Mouse (Mus musculus) heart, postnatal 0 days (tissue): Measurements from ENCODE around the gene AC131692.1. TPM values are rescaled to one million over a fixed set of nuclear protein-coding genes. Genes with fewer than 3 reads are reported as not detected.

Experiments
- ATAC-seq: fragments of 200-750 bp; cut with Nextera tagmentation; 2 replicates; pipeline ENCODE4 v1.8.0; 2017; ENCODE audit warnings: low read depth, moderate number of reproducible peaks, moderate library complexity; ENCODE audit not compliant: insufficient read depth
- DNase-seq: peaks from one replicate; pipeline ENCODE4 v3.0.0-alpha.2; 2016; ENCODE audit warnings: low spot score
- H3K27ac ChIP-seq: fragments of 300-500 bp; sonication (generic); 2 replicates; pipeline ENCODE4 v1.5.1; 2014; ENCODE audit warnings: low read depth, mild to moderate bottlenecking
- H3K27me3 ChIP-seq: fragments of 300-500 bp; sonication (generic); 2 replicates; pipeline ENCODE4 v1.6.1; 2014; ENCODE audit warnings: low read length, mixed read lengths; ENCODE audit not compliant: control insufficient read depth, insufficient read depth
- H3K36me3 ChIP-seq: fragments of 300-500 bp; sonication (generic); replicated peaks from 2 replicates; pipeline ENCODE4 v1.6.1; 2014; ENCODE audit warnings: low read length, mixed read lengths; ENCODE audit not compliant: control insufficient read depth, insufficient read depth
- H3K4me1 ChIP-seq: fragments of 300-500 bp; sonication (generic); 2 replicates; pipeline ENCODE4 v1.6.1; 2014; ENCODE audit warnings: antibody characterized with exemption; ENCODE audit not compliant: control insufficient read depth, insufficient read depth
- H3K4me2 ChIP-seq: fragments of 300-500 bp; sonication (generic); 2 replicates; pipeline ENCODE4 v1.6.1; 2014; ENCODE audit warnings: low read depth, mild to moderate bottlenecking, low read length, moderate library complexity
- H3K4me3 ChIP-seq: fragments of 300-500 bp; sonication (generic); 2 replicates; pipeline ENCODE4 v1.5.1; 2014; ENCODE audit warnings: low read depth, low read length
- H3K9ac ChIP-seq: fragments of 300-500 bp; sonication (generic); replicated peaks from 2 replicates; pipeline ENCODE4 v1.6.1; 2014; ENCODE audit warnings: low read depth, low read length, mixed read lengths
- H3K9me3 ChIP-seq: fragments of 300-500 bp; sonication (generic); replicated peaks from 2 replicates; pipeline ENCODE4 v1.6.1; 2016; ENCODE audit warnings: low read length; ENCODE audit not compliant: control insufficient read depth
- CTCF ChIP-seq: IDR thresholded peaks from 2 replicates; pipeline ENCODE4 v1.5.1; 2016; ENCODE audit warnings: antibody characterized with exemption, control low read depth, low read depth
- EP300 ChIP-seq: IDR thresholded peaks from 2 replicates; pipeline ENCODE4 v1.6.1; 2016; ENCODE audit warnings: antibody characterized with exemption, low read depth
- WGBS: fragments of 180-500 bp; shearing (Covaris S2); extraction: QIAGEN DNeasy Blood & Tissue Kit; methylation state at CpG from one replicate; pipeline ENCODE4 v1.1.7; 2014; 5-methylcytosine and 5-hydroxymethylcytosine counted together
- microRNA-seq: library from miRNA; unstranded; fragments of <30 nt; microRNA quantifications from one replicate; pipeline ENCODE4, GENCODE M21; 2016
- polyA plus RNA-seq: library from polyadenylated mRNA; unstranded; fragments of >200 nt; fragmentation: Nextera tagmentation; extraction: Ambion mirVana; gene quantifications from 2 replicates; pipeline ENCODE4 v1.2.1, GENCODE M21; 2015
- total RNA-seq: library from RNA; depleted of rRNA; stranded (reverse); fragments of >200 nt; gene quantifications from 2 replicates; pipeline ENCODE4 v1.2.3, GENCODE M21; 2014; ENCODE audit warnings: low replicate concordance; rRNA removed

Gene AC131692.1
- total and polyA plus RNA-seq, 2 experiments from 2014 or later = not detected

- under 1% methylated on average over 67 of the region's 68 CpGs for WGBS
- peak within 1 kb of the TSS; percentile 67 for H3K9ac ChIP-seq
- no peaks in the 10 kb centered on the region for H3K9me3 ChIP-seq
These were observed 46.6 kb downstream of the AC131692.1 start, which contains the start of gene Batf2 for GRCm38 (mm10) chr19:6140678-6141393. Gene Batf2, plus strand, starts transcription at chr19:6140983.

GRCm38 (mm10) chr19:6141394-6141749 is 47.2 kb downstream of the AC131692.1 start, which contains the start of gene Arl2:
Gene Arl2, minus strand, starts transcription at chr19:6141548.
- TF ChIP-seq EP300 (no peak), CTCF (peak; percentile 55)
- peak; percentile 69 for ATAC-seq
- DNase-seq = peak; percentile 84
- H3K9ac ChIP-seq = peak within 1 kb of the TSS; percentile 67
- peak within 1 kb of the TSS; percentile 84 for H3K4me2 ChIP-seq
- WGBS = under 1% methylated on average over 15 of the region's 15 CpGs
- peaks cover 2% of the 10 kb centered on the region; the same call in 1 of the 2 replicates for H3K4me1 ChIP-seq
- H3K27ac ChIP-seq = peak within 1 kb of the TSS; percentile 85
- H3K9me3 ChIP-seq = no peaks in the 10 kb centered on the region
- peaks cover 9% of the 10 kb centered on the region; the same call in 1 of the 2 replicates for H3K36me3 ChIP-seq
- H3K27me3 ChIP-seq = no peaks in the 10 kb centered on the region
- H3K4me3 ChIP-seq = peak within 1 kb of the TSS; percentile 61

More at GRCm38 (mm10) chr19:6140678-6141393, 46.6 kb downstream of the AC131692.1 start, which contains the start of gene Batf2:
- no peaks in the 10 kb centered on the region for H3K27me3 ChIP-seq
- H3K36me3 ChIP-seq = peaks cover 12% of the 10 kb centered on the region; the same call in 1 of the 2 replicates
- DNase-seq = peak; percentile 97
- TF ChIP-seq EP300 (peak; percentile 60; the same call in 1 of the 2 replicates), CTCF (peak; percentile 92)
- peaks cover 2% of the 10 kb centered on the region; the same call in 1 of the 2 replicates for H3K4me1 ChIP-seq
- peak within 1 kb of the TSS; percentile 84 for H3K4me2 ChIP-seq
- ATAC-seq = peak; percentile 95
- H3K4me3 ChIP-seq = peak within 1 kb of the TSS; percentile 61
- peak within 1 kb of the TSS; percentile 85 for H3K27ac ChIP-seq

- no peaks in the 10 kb centered on the region for H3K27me3 ChIP-seq
- no peak for TF ChIP-seq EP300
- TF ChIP-seq CTCF = no peak
- no peak overlapping the region for H3K4me2 ChIP-seq
- no peak overlapping the region for H3K27ac ChIP-seq
- H3K4me1 ChIP-seq = peaks cover under 1% of the 10 kb centered on the region; the same call in 1 of the 2 replicates
- H3K9me3 ChIP-seq = no peaks in the 10 kb centered on the region
- whole genome bisulfite sequencing = 65% methylated on average over 5 of the region's 5 CpGs
- ATAC-seq (no peak), DNase-seq (no peak)
- H3K9ac ChIP-seq = no peak overlapping the region
- H3K4me3 ChIP-seq = no peak overlapping the region
- H3K36me3 ChIP-seq = no peaks in the 10 kb centered on the region
These were observed 50.6 kb downstream of the AC131692.1 start for GRCm38 (mm10) chr19:6144842-6145241.

Small RNA genes within 50 kb of the gene (microRNA-seq; reads per million reads assigned to microRNA genes)
- 1.4 reads per million for gene Mir6988

Other genes with a start within 250 kb of the AC131692.1 start
Only the 30 nearest of the 31 such genes appear.
- gene Frmd8, start 219.1 kb upstream of the AC131692.1 start, total RNA-seq = 29.1 and 53.8 TPM in 2 replicates
- 12.8 and 14.9 TPM in 2 replicates for gene Frmd8, start 219.1 kb upstream of the AC131692.1 start, polyA plus RNA-seq
- 3.1 and 4.8 TPM in 2 replicates for gene Slc25a45, start 216.6 kb upstream of the AC131692.1 start, total RNA-seq
- gene Slc25a45, start 216.6 kb upstream of the AC131692.1 start, polyA plus RNA-seq = 2.8 and 2.9 TPM in 2 replicates
- 0.81 and 3.3 TPM in 2 replicates for gene Tigd3, start 200.3 kb upstream of the AC131692.1 start, total RNA-seq
- 0.85 and 0.91 TPM in 2 replicates for gene Tigd3, start 200.3 kb upstream of the AC131692.1 start, polyA plus RNA-seq
- 57.8 and 91.8 TPM in 2 replicates for gene Dpf2, start 181.4 kb upstream of the AC131692.1 start, total RNA-seq
- gene Dpf2, start 181.4 kb upstream of the AC131692.1 start, polyA plus RNA-seq = 60.5 and 61.4 TPM in 2 replicates
- 15.7 and 17.4 TPM in 2 replicates for gene Cdc42ep2, start 169.6 kb upstream of the AC131692.1 start, total RNA-seq
- gene Cdc42ep2, start 169.6 kb upstream of the AC131692.1 start, polyA plus RNA-seq = 8.8 and 9.5 TPM in 2 replicates
- gene Pola2, start 130.2 kb upstream of the AC131692.1 start, total RNA-seq = 44.7 and 64.3 TPM in 2 replicates
- gene Pola2, start 130.2 kb upstream of the AC131692.1 start, polyA plus RNA-seq = 32.7 and 34.1 TPM in 2 replicates
- not detected in 2 replicates for gene Slc22a20, start 108.3 kb upstream of the AC131692.1 start, total RNA-seq
- gene Slc22a20, start 108.3 kb upstream of the AC131692.1 start, polyA plus RNA-seq = not detected in 2 replicates
- gene Capn1, start 78.5 kb upstream of the AC131692.1 start, total RNA-seq = 18.9 and 19.3 TPM in 2 replicates
- gene Capn1, start 78.5 kb upstream of the AC131692.1 start, polyA plus RNA-seq = 4.9 and 5.3 TPM in 2 replicates
- 12.0 and 16.0 TPM in 2 replicates for gene Syvn1, start 47.8 kb upstream of the AC131692.1 start, total RNA-seq
- gene Syvn1, start 47.8 kb upstream of the AC131692.1 start, polyA plus RNA-seq = 9.2 and 10.2 TPM in 2 replicates
- 18.7 and 37.1 TPM in 2 replicates for gene Mrpl49, start 36.6 kb upstream of the AC131692.1 start, total RNA-seq
- gene Mrpl49, start 36.6 kb upstream of the AC131692.1 start, polyA plus RNA-seq = 49.7 and 53.5 TPM in 2 replicates
- 562 and 833 TPM in 2 replicates for gene Fau, start 36.6 kb upstream of the AC131692.1 start, total RNA-seq
- 484 and 508 TPM in 2 replicates for gene Fau, start 36.6 kb upstream of the AC131692.1 start, polyA plus RNA-seq
- 46.7 and 58.4 TPM in 2 replicates for gene Znhit2, start 33.2 kb upstream of the AC131692.1 start, total RNA-seq
- gene Znhit2, start 33.2 kb upstream of the AC131692.1 start, polyA plus RNA-seq = 21.4 and 22.7 TPM in 2 replicates
- 13.1 and 14.4 TPM in 2 replicates for gene Tm7sf2, start 26.0 kb upstream of the AC131692.1 start, total RNA-seq
- gene Tm7sf2, start 26.0 kb upstream of the AC131692.1 start, polyA plus RNA-seq = 3.2 and 3.3 TPM in 2 replicates
- gene Vps51, start 17.2 kb upstream of the AC131692.1 start, total RNA-seq = 55.2 and 59.7 TPM in 2 replicates
- gene Vps51, start 17.2 kb upstream of the AC131692.1 start, polyA plus RNA-seq = 32.5 and 35.8 TPM in 2 replicates
- not detected in 2 replicates for gene Tmem262, start 14.4 kb upstream of the AC131692.1 start, total RNA-seq
- not detected in 2 replicates for gene Tmem262, start 14.4 kb upstream of the AC131692.1 start, polyA plus RNA-seq
- gene Gm28374, start 12.2 kb upstream of the AC131692.1 start, total RNA-seq = not detected in 2 replicates
- 0.72 and 0.99 TPM in 2 replicates for gene Gm28374, start 12.2 kb upstream of the AC131692.1 start, polyA plus RNA-seq
- 50.8 and 55.5 TPM in 2 replicates for gene Zfpl1, start 9.5 kb upstream of the AC131692.1 start, total RNA-seq
- gene Zfpl1, start 9.5 kb upstream of the AC131692.1 start, polyA plus RNA-seq = 36.1 and 37.5 TPM in 2 replicates
- 2.2 and 6.8 TPM in 2 replicates for gene Cdca5, start 9.4 kb upstream of the AC131692.1 start, total RNA-seq
- gene Cdca5, start 9.4 kb upstream of the AC131692.1 start, polyA plus RNA-seq = 5.7 and 6.4 TPM in 2 replicates
- not detected in 2 replicates for gene Naaladl1, start 11.4 kb downstream of the AC131692.1 start, total RNA-seq
- 0.07 TPM in 1 of 2 replicates, not detected in the other for gene Naaladl1, start 11.4 kb downstream of the AC131692.1 start, polyA plus RNA-seq
- 46.5 and 48.8 TPM in 2 replicates for gene Sac3d1, start 24.2 kb downstream of the AC131692.1 start, total RNA-seq
- gene Sac3d1, start 24.2 kb downstream of the AC131692.1 start, polyA plus RNA-seq = 25.1 and 25.8 TPM in 2 replicates
- gene Snx15, start 33.9 kb downstream of the AC131692.1 start, total RNA-seq = 30.5 and 55.7 TPM in 2 replicates
- 17.5 and 18.5 TPM in 2 replicates for gene Snx15, start 33.9 kb downstream of the AC131692.1 start, polyA plus RNA-seq
- gene Batf2, start 46.6 kb downstream of the AC131692.1 start, total RNA-seq = 0.46 TPM in 1 of 2 replicates, not detected in the other
- 0.16 and 0.18 TPM in 2 replicates for gene Batf2, start 46.6 kb downstream of the AC131692.1 start, polyA plus RNA-seq
- gene Arl2, start 47.1 kb downstream of the AC131692.1 start, total RNA-seq = 59.2 and 75.1 TPM in 2 replicates
- gene Arl2, start 47.1 kb downstream of the AC131692.1 start, polyA plus RNA-seq = 96.6 and 105 TPM in 2 replicates
- gene Majin, start 90.0 kb downstream of the AC131692.1 start, total RNA-seq = not detected in 2 replicates
- not detected in 2 replicates for gene Majin, start 90.0 kb downstream of the AC131692.1 start, polyA plus RNA-seq
- gene Gpha2, start 132.0 kb downstream of the AC131692.1 start, total RNA-seq = not detected in 2 replicates
- not detected in 2 replicates for gene Gpha2, start 132.0 kb downstream of the AC131692.1 start, polyA plus RNA-seq
- 20.6 and 40.3 TPM in 2 replicates for gene Ppp2r5b, start 141.5 kb downstream of the AC131692.1 start, total RNA-seq
- gene Ppp2r5b, start 141.5 kb downstream of the AC131692.1 start, polyA plus RNA-seq = 18.3 and 18.6 TPM in 2 replicates
- gene Atg2a, start 147.2 kb downstream of the AC131692.1 start, total RNA-seq = 18.9 and 24.5 TPM in 2 replicates
- 4.7 and 5.6 TPM in 2 replicates for gene Atg2a, start 147.2 kb downstream of the AC131692.1 start, polyA plus RNA-seq
- 127 and 200 TPM in 2 replicates for gene Ehd1, start 182.3 kb downstream of the AC131692.1 start, total RNA-seq
- gene Ehd1, start 182.3 kb downstream of the AC131692.1 start, polyA plus RNA-seq = 56.4 and 60.3 TPM in 2 replicates
- 4.8 and 9.5 TPM in 2 replicates for gene Cdc42bpg, start 212.0 kb downstream of the AC131692.1 start, total RNA-seq
- 0.49 and 0.51 TPM in 2 replicates for gene Cdc42bpg, start 212.0 kb downstream of the AC131692.1 start, polyA plus RNA-seq
- gene Men1, start 240.6 kb downstream of the AC131692.1 start, total RNA-seq = 20.6 and 46.5 TPM in 2 replicates
- gene Men1, start 240.6 kb downstream of the AC131692.1 start, polyA plus RNA-seq = 20.1 and 20.3 TPM in 2 replicates